Mouse (Mus musculus) MEL (cell line): Measurements from ENCODE around the gene Gdf7. TPM values are rescaled to one million over a fixed set of nuclear protein-coding genes. Genes with fewer than 3 reads are reported as not detected.

ENCODE experiments used
- DNase-seq: peaks from one replicate; pipeline ENCODE4 v3.0.0; 2011; ENCODE audit warnings: low read depth, low spot score
- H3K27ac ChIP-seq: 2 replicates; pipeline ENCODE4 v1.5.1; 2012; ENCODE audit warnings: low read depth, mild to moderate bottlenecking, control low read depth, low read length, moderate library complexity; ENCODE audit not compliant: control insufficient read depth
- H3K27me3 ChIP-seq, 2 experiments: fragments of 150-350 bp in 1 of 2; sonication (generic) in 1 of 2; 2 replicates each; pipeline ENCODE4 v1.6.1; 2012; ENCODE audit warnings: low read length in 2 of 2, mild to moderate bottlenecking in 2 of 2, improper control_type of control experiment in 1 of 2, moderate library complexity in 1 of 2; ENCODE audit not compliant: insufficient read depth in 2 of 2, control insufficient read depth in 1 of 2
- H3K36me3 ChIP-seq, 2 experiments: 2 replicates each; pipeline ENCODE4 v1.6.1; 2012 to 2014; ENCODE audit warnings: low read length in 2 of 2, improper control_type of control experiment in 1 of 2, inconsistent platforms in 1 of 2, mild to moderate bottlenecking in 1 of 2; ENCODE audit not compliant: insufficient read depth in 2 of 2, control insufficient read depth in 1 of 2
- H3K4me1 ChIP-seq, 2 experiments: fragments of 150-350 bp in 1 of 2; sonication (generic) in 1 of 2; 2 replicates each; pipeline ENCODE4 v1.6.1; 2012; ENCODE audit warnings: low read length in 2 of 2, improper control_type of control experiment in 1 of 2, mild to moderate bottlenecking in 1 of 2; ENCODE audit not compliant: insufficient read depth in 2 of 2, control insufficient read depth in 1 of 2
- H3K4me3 ChIP-seq, 2 experiments: fragments of 150-350 bp in 1 of 2; sonication (generic) in 1 of 2; 2 replicates each; pipeline ENCODE4 v1.5.1; 2012; ENCODE audit warnings: low read depth in 2 of 2, low read length in 2 of 2, mild to moderate bottlenecking in 2 of 2, moderate library complexity in 2 of 2, control low read depth in 1 of 2, improper control_type of control experiment in 1 of 2; ENCODE audit not compliant: control insufficient read depth in 1 of 2, insufficient read depth in 1 of 2
- H3K79me2 ChIP-seq: 2 replicates; pipeline ENCODE4 v1.6.1; 2012; ENCODE audit warnings: mild to moderate bottlenecking, low read length, moderate library complexity; ENCODE audit not compliant: control insufficient read depth, poor library complexity, insufficient read depth
- H3K9ac ChIP-seq: 2 replicates; pipeline ENCODE4 v1.6.1; 2012; ENCODE audit warnings: low read depth, mild to moderate bottlenecking, control low read depth, low read length, moderate library complexity; ENCODE audit not compliant: control insufficient read depth, poor library complexity, severe bottlenecking
- H3K9me3 ChIP-seq: fragments of 150-350 bp; sonication (generic); replicated peaks from 2 replicates; pipeline ENCODE4 v1.6.1; 2012; ENCODE audit warnings: mild to moderate bottlenecking, low read length, improper control_type of control experiment, moderate library complexity; ENCODE audit not compliant: insufficient read depth
- CHD1 ChIP-seq: IDR thresholded peaks from 2 replicates; pipeline ENCODE4 v1.6.1; 2012; ENCODE audit warnings: low read depth, mild to moderate bottlenecking, inconsistent platforms, low read length, improper control_type of control experiment
- CHD2 ChIP-seq: IDR thresholded peaks from 2 replicates; pipeline ENCODE4 v1.6.1; 2011; ENCODE audit warnings: low read length, improper control_type of control experiment
- CTCF ChIP-seq, 3 experiments: IDR thresholded peaks in 2 of 3; conservative IDR thresholded peaks in 1 of 3; 2 replicates each; pipeline ENCODE4 v1.5.1; 2011 to 2012; ENCODE audit warnings: low read length in 3 of 3, low read depth in 2 of 3, mild to moderate bottlenecking in 2 of 3, improper control_type of control experiment in 1 of 3, inconsistent platforms in 1 of 3, mixed read lengths in 1 of 3, moderate library complexity in 1 of 3; ENCODE audit not compliant: control insufficient read depth in 1 of 3, insufficient read depth in 1 of 3, poor library complexity in 1 of 3, severe bottlenecking in 1 of 3
- ELF1 ChIP-seq: IDR thresholded peaks from 2 replicates; pipeline ENCODE4 v1.6.1; 2014; ENCODE audit warnings: low read depth, mild to moderate bottlenecking, inconsistent platforms, low read length, improper control_type of control experiment, moderate library complexity
- EP300 ChIP-seq, 2 experiments: IDR thresholded peaks; 2 replicates each; pipeline ENCODE4 v1.6.1; 2011; ENCODE audit warnings: improper control_type of control experiment in 2 of 2, low read length in 2 of 2, low read depth in 1 of 2, mild to moderate bottlenecking in 1 of 2
- HCFC1 ChIP-seq: IDR thresholded peaks from 2 replicates; pipeline ENCODE4 v1.6.1; 2012; ENCODE audit warnings: low read depth, mild to moderate bottlenecking, inconsistent platforms, low read length, improper control_type of control experiment, moderate library complexity
- MAX ChIP-seq: IDR thresholded peaks from 2 replicates; pipeline ENCODE4 v1.6.1; 2011; ENCODE audit warnings: low read length, improper control_type of control experiment
- MAZ ChIP-seq: IDR thresholded peaks from 2 replicates; pipeline ENCODE4 v1.6.1; 2012; ENCODE audit warnings: low read depth, mild to moderate bottlenecking, inconsistent platforms, low read length, improper control_type of control experiment
- MXI1 ChIP-seq: IDR thresholded peaks from 2 replicates; pipeline ENCODE4 v1.6.1; 2011; ENCODE audit warnings: mild to moderate bottlenecking, low read depth, low read length, improper control_type of control experiment
- NRF1 ChIP-seq: IDR thresholded peaks from 2 replicates; pipeline ENCODE4 v1.6.1; 2014; ENCODE audit warnings: low read depth, mild to moderate bottlenecking, inconsistent platforms, low read length, improper control_type of control experiment, moderate library complexity; ENCODE audit not compliant: poor library complexity, insufficient read depth, severe bottlenecking
- RAD21 ChIP-seq: IDR thresholded peaks from 2 replicates; pipeline ENCODE4 v1.6.1; 2011; ENCODE audit warnings: mild to moderate bottlenecking, low read depth, low read length, improper control_type of control experiment
- RCOR1 ChIP-seq: IDR thresholded peaks from 2 replicates; pipeline ENCODE4 v1.6.1; 2012; ENCODE audit warnings: low read depth, mild to moderate bottlenecking, inconsistent platforms, low read length, improper control_type of control experiment
- SIN3A ChIP-seq: IDR thresholded peaks from 2 replicates; pipeline ENCODE4 v1.6.1; 2012; ENCODE audit warnings: low read length, improper control_type of control experiment, inconsistent platforms
- SMC3 ChIP-seq: IDR thresholded peaks from 2 replicates; pipeline ENCODE4 v1.6.1; 2011; ENCODE audit warnings: low read depth, low read length, improper control_type of control experiment
- TBP ChIP-seq: IDR thresholded peaks from 2 replicates; pipeline ENCODE4 v1.8.0; 2011; ENCODE audit warnings: low read depth, low read length, improper control_type of control experiment
- TCF12 ChIP-seq: IDR thresholded peaks from 2 replicates; pipeline ENCODE4 v1.6.1; 2014; ENCODE audit warnings: low read depth, mild to moderate bottlenecking, inconsistent platforms, low read length, improper control_type of control experiment, moderate library complexity
- USF1 ChIP-seq: IDR thresholded peaks from 2 replicates; pipeline ENCODE4 v1.6.1; 2014; ENCODE audit warnings: low read depth, mild to moderate bottlenecking, inconsistent platforms, low read length, improper control_type of control experiment, moderate library complexity
- ZC3H11A ChIP-seq: IDR thresholded peaks from 2 replicates; pipeline ENCODE4 v1.6.1; 2012; ENCODE audit warnings: low read depth, mild to moderate bottlenecking, inconsistent platforms, low read length, improper control_type of control experiment
- polyA plus RNA-seq, 2 experiments: library from polyadenylated mRNA; stranded (reverse) in 1 of 2; unstranded in 1 of 2; fragments of >175 nt in 1 of 2; fragments of >200 nt in 1 of 2; gene quantifications; 2 replicates each; pipeline versions ENCODE4 v1.2.1 to v1.2.4; 2012; ENCODE audit warnings: low replicate concordance in 2 of 2, low read depth in 1 of 2; ENCODE audit not compliant: insufficient read length in 2 of 2, insufficient read depth in 1 of 2, missing spikeins in 1 of 2
- total RNA-seq: library from RNA; depleted of rRNA; stranded (reverse); fragments of 300-350 nt; gene quantifications from 2 replicates; pipeline ENCODE4 v1.2.3, GENCODE M21; 2012

Gene Gdf7
- total and polyA plus RNA-seq, 3 experiments: not detected

- Histone ChIP-seq H3K4me3 (no peak overlapping the region), H3K27me3 (peaks cover 0 to 2% of the 10 kb centered on the region in 2 experiments; a peak in 2 of 4 replicates), H3K27ac (no peak overlapping the region), H3K9ac (no peak overlapping the region), H3K9me3 (no peaks in the 10 kb centered on the region), H3K4me1 (no peaks in the 10 kb centered on the region), H3K79me2 (no peaks in the 10 kb centered on the region), H3K36me3 (no peaks in the 10 kb centered on the region)
- DNase-seq: no peak
- TF ChIP-seq RCOR1 (no peak), CHD1 (no peak)
Measured at GRCm38 (mm10) chr12:8344897-8345296, 43.1 kb upstream of the Gdf7 start.

- H3K9ac ChIP-seq: no peak overlapping the region
- no peak overlapping the region for H3K27ac ChIP-seq
- H3K9me3 ChIP-seq: no peaks in the 10 kb centered on the region
- no peaks in the 10 kb centered on the region for H3K79me2 ChIP-seq
- H3K4me3 ChIP-seq: no peak overlapping the region
- H3K36me3 ChIP-seq: no peaks in the 10 kb centered on the region
- H3K27me3 ChIP-seq: no peaks in the 10 kb centered on the region
- no peak for DNase-seq
- no peak for TF ChIP-seq RCOR1
- no peak for TF ChIP-seq MAZ
- TF ChIP-seq EP300 (IDR thresholded peaks at IDR 0.05; ENCODE audit: low read depth in 1 of 2, low read length in 2 of 2): no peak
- TF ChIP-seq TBP: no peak
- TF ChIP-seq NRF1: no peak
- no peak for TF ChIP-seq MAX
- no peak for TF ChIP-seq CTCF (IDR thresholded peaks at IDR 0.05 in 2 of 3, conservative IDR thresholded peaks at IDR 0.05 in 1 of 3; ENCODE audit: control insufficient read depth in 1 of 3, insufficient read depth in 1 of 3, low read depth in 2 of 3, low read length in 3 of 3, poor library complexity in 1 of 3, severe bottlenecking in 1 of 3)
- TF ChIP-seq SMC3: no peak
- TF ChIP-seq USF1: no peak
- no peak for TF ChIP-seq SIN3A
- TF ChIP-seq, all 39 proteins: peak for 0
- H3K4me1 ChIP-seq: no peaks in the 10 kb centered on the region
Measured at GRCm38 (mm10) chr12:8343381-8343780, 41.6 kb upstream of the Gdf7 start.

GRCm38 (mm10) chr12:8341008-8341407 lies 39.3 kb upstream of the Gdf7 start:
- no peaks in the 10 kb centered on the region for H3K4me1 ChIP-seq
- no peaks in the 10 kb centered on the region for H3K79me2 ChIP-seq
- no peak overlapping the region for H3K9ac ChIP-seq
- H3K9me3 ChIP-seq: no peaks in the 10 kb centered on the region
- H3K4me3 ChIP-seq: no peak overlapping the region
- TF ChIP-seq CHD1 (no peak), RCOR1 (no peak), HCFC1 (no peak), RAD21 (no peak), CHD2 (no peak), USF1 (no peak), ELF1 (no peak), TCF12 (no peak), ZC3H11A (no peak), MAZ (no peak), MXI1 (no peak)
- H3K27ac ChIP-seq: no peak overlapping the region
- no peaks in the 10 kb centered on the region for H3K27me3 ChIP-seq
- no peak for DNase-seq
- no peaks in the 10 kb centered on the region for H3K36me3 ChIP-seq
